Mouse (Mus musculus) erythroblast, embryonic 14.5 days (primary cell): ENCODE measurements around the gene Wdfy3.

Experiments used
- GATA1 ChIP-seq: IDR thresholded peaks from 2 replicates; pipeline ENCODE4 v1.6.1; 2012; ENCODE audit warnings: low read length, inconsistent platforms, mixed read lengths
- TAL1 ChIP-seq: IDR thresholded peaks from 3 replicates; pipeline ENCODE4 v1.6.1; 2012; ENCODE audit warnings: low read length, inconsistent platforms, mixed read lengths

- TF ChIP-seq GATA1, result no peak
- TF ChIP-seq TAL1, result no peak
These were observed 6.5 kb downstream of the Wdfy3 start for GRCm38 (mm10) chr5:102063013-102063752.
